Mouse (Mus musculus) heart, postnatal 0 days (tissue): ENCODE measurements around the gene Foxl1.

Experiments
- CTCF ChIP-seq: IDR thresholded peaks from 2 replicates; pipeline ENCODE4 v1.5.1; 2016; ENCODE audit warnings: antibody characterized with exemption, control low read depth, low read depth
- EP300 ChIP-seq: IDR thresholded peaks from 2 replicates; pipeline ENCODE4 v1.6.1; 2016; ENCODE audit warnings: antibody characterized with exemption, low read depth

GRCm38 (mm10) chr8:121164017-121164469 is 36.3 kb downstream of the Foxl1 start:
- TF ChIP-seq CTCF = no peak
- TF ChIP-seq EP300 = no peak
